Mouse (Mus musculus) liver, postnatal 0 days (tissue): Measurements from ENCODE around the gene Ndn.

Experiments used
- CTCF ChIP-seq: sonication (generic); IDR thresholded peaks from 2 replicates; pipeline ENCODE4 v1.5.1; 2016; ENCODE audit warnings: antibody characterized with exemption, low read depth
- EP300 ChIP-seq: IDR thresholded peaks from 2 replicates; pipeline ENCODE4 v1.6.1; 2016; ENCODE audit warnings: antibody characterized with exemption, low read depth, mild to moderate bottlenecking

GRCm38 (mm10) chr7:62351266-62351665, 4.9 kb downstream of the Ndn start:
- TF ChIP-seq EP300 (no peak), CTCF (no peak)
